ENCODE assay signal across 8 mouse cellular contexts in the genomic region with DNA sequence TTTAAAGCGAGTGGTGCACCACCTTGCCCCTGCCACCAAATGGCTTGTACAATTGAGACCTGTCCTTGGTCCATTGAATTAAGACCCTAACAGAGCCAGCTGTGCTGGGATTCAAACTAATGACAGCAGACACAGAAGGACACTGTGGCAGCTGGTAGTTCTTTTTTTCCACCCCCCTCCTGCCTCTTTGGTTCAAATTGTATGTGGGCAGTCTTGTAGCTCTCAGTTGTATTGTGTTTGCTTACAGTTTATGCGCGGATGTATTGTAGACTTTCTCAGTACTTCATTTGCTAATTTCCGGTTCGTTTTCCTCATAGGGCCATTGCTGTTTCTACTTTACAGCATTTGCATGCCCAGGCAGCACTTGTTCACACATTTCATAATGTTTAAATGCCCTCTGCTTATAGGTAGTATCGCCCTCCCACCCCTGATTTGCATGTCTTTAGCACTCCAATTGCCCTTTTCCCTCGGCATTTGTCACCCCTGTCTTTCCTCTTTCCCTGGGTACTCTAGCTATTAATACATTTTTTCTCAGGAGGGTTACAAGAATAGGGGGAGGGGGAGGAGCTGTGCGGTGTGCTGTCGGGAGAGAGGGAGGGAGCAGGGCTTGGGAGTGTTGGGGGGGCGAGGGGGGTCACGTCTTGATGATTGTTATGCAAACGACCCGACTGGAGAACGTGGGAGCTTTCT. TPM values are rescaled to one million over a fixed set of nuclear protein-coding genes. Genes with fewer than 3 reads are reported as not detected.
DNase-seq lines count a peak whose midpoint lies in the region; ATAC-seq and TF ChIP-seq lines count a peak whose summit lies in the region.

No protein-coding gene starts in this region.

- peak overlapping the region; percentile 77 for H3K4me2 ChIP-seq in embryonic facial prominence, embryonic 14.5 days (ENCODE audit: low read depth, low read length)
- peak overlapping the region; percentile 68 for H3K4me2 ChIP-seq in liver, embryonic 14.5 days (ENCODE audit: low read depth)

- H3K36me3 ChIP-seq in embryonic facial prominence, embryonic 14.5 days (ENCODE audit: control insufficient read depth, insufficient read depth, low read length), result no peaks in the 10 kb centered on the region
- H3K36me3 ChIP-seq in hindbrain, embryonic 10.5 days, result peaks cover 14% of the 10 kb centered on the region
- H3K36me3 ChIP-seq in liver, embryonic 14.5 days (replicated peaks; ENCODE audit: control insufficient read depth, insufficient read depth, low read depth), result no peaks in the 10 kb centered on the region

- no peaks in the 10 kb centered on the region for H3K27me3 ChIP-seq in embryonic facial prominence, embryonic 14.5 days (replicated peaks; ENCODE audit: control insufficient read depth, insufficient read depth, low read length)
- no peaks in the 10 kb centered on the region for H3K27me3 ChIP-seq in hindbrain, embryonic 10.5 days (ENCODE audit: insufficient read depth, poor library complexity, severe bottlenecking)
- H3K27me3 ChIP-seq in liver, embryonic 14.5 days (ENCODE audit: control insufficient read depth, insufficient read depth, low read length), result peaks cover 58% of the 10 kb centered on the region

- H3K4me3 ChIP-seq in embryonic facial prominence, embryonic 14.5 days (ENCODE audit: low read depth, low read length), result peak overlapping the region; percentile 71
- peak overlapping the region; percentile 81 for H3K4me3 ChIP-seq in hindbrain, embryonic 10.5 days
- peak overlapping the region; percentile 56 to 57; a peak in 3 of 4 replicates for H3K4me3 ChIP-seq in liver, embryonic 14.5 days (ENCODE audit: insufficient read depth in 1 of 2, low read depth in 2 of 2, low read length in 2 of 2)

- peak overlapping the region; percentile 92 for H3K27ac ChIP-seq in embryonic facial prominence, embryonic 14.5 days (replicated peaks; ENCODE audit: low read depth, low read length)
- H3K27ac ChIP-seq in hindbrain, embryonic 10.5 days, result peak overlapping the region; percentile 99
- no peak overlapping the region for H3K27ac ChIP-seq in liver, embryonic 14.5 days

- DNase-seq in A20 (ENCODE audit: low read depth, low spot score), result peak; percentile 43
- peak; percentile 59 for DNase-seq in Muller cell, postnatal 12 days (ENCODE audit: inconsistent ontology term)
- peak; percentile 61 for DNase-seq in embryonic facial prominence, embryonic 14.5 days (ENCODE audit: low spot score)
- peak; percentile 84 for DNase-seq in hindbrain, embryonic 10.5 days (ENCODE audit: low spot score)
- no peak for DNase-seq in liver, embryonic 14.5 days (ENCODE audit: low read depth in 3 of 3, low spot score in 3 of 3)
- peak; percentile 32 to 39 for DNase-seq in right cerebral cortex, postnatal 10 days (ENCODE audit: low spot score in 2 of 2)
- DNase-seq in kidney, postnatal 36 days, result no peak
- DNase-seq in thymus, postnatal 25 days, result no peak

- peak overlapping the region; percentile 85 for H3K9ac ChIP-seq in embryonic facial prominence, embryonic 14.5 days (ENCODE audit: low read depth, low read length)
- H3K9ac ChIP-seq in liver, embryonic 14.5 days (replicated peaks), result no peak overlapping the region

- H3K9me3 ChIP-seq in embryonic facial prominence, embryonic 14.5 days (ENCODE audit: control insufficient read depth, low read length), result no peaks in the 10 kb centered on the region
- H3K9me3 ChIP-seq in hindbrain, embryonic 10.5 days, result no peaks in the 10 kb centered on the region
- H3K9me3 ChIP-seq in liver, embryonic 14.5 days (ENCODE audit: control insufficient read depth, low read length), result no peaks in the 10 kb centered on the region

- TF ChIP-seq EP300 in liver, embryonic 14.5 days (IDR thresholded peaks at IDR 0.05; ENCODE audit: low read depth), result no peak

- TF ChIP-seq CTCF in liver, embryonic 14.5 days (IDR thresholded peaks at IDR 0.05; ENCODE audit: low read depth), result no peak

- peak; percentile 9; the same call in 1 of the 2 replicates for ATAC-seq in embryonic facial prominence, embryonic 14.5 days (ENCODE audit: low read depth)
- ATAC-seq in liver, embryonic 14.5 days (ENCODE audit: insufficient read depth), result no peak

- peaks cover 13% of the 10 kb centered on the region for H3K4me1 ChIP-seq in embryonic facial prominence, embryonic 14.5 days (ENCODE audit: control insufficient read depth, insufficient read depth, low read length)
- H3K4me1 ChIP-seq in hindbrain, embryonic 10.5 days (replicated peaks), result peaks cover 68% of the 10 kb centered on the region
- 0 out of 4 replicates have a peak, but pooled peaks cover 0 to 2% of the 10 kb centered on the region in 2 experiments for H3K4me1 ChIP-seq in liver, embryonic 14.5 days (replicated peaks; ENCODE audit: control insufficient read depth in 2 of 2, insufficient read depth in 2 of 2, low read length in 1 of 2)

- WGBS in embryonic facial prominence, embryonic 14.5 days, result 2% methylated on average over 14 of the region's 14 CpGs
- WGBS in hindbrain, embryonic 10.5 days, result under 1% methylated on average over 14 of the region's 14 CpGs
- WGBS in liver, embryonic 14.5 days (ENCODE audit: insufficient replicate concordance), result 5% methylated on average over 14 of the region's 14 CpGs

RNA-seq across cellular contexts. Expression of gene Cxxc4, which starts 2.5 kb away (rescaled TPM):
- 5.4 and 6.1 TPM in 2 replicates for polyA plus RNA-seq in embryonic facial prominence, embryonic 14.5 days (2014; fragmentation: Nextera tagmentation; extraction: Ambion mirVana)
- 12.6 and 20.5 TPM in 2 replicates for polyA plus RNA-seq in hindbrain, embryonic 10.5 days (2016; fragmentation: Nextera tagmentation; extraction: Ambion mirVana)
- 0.09 and 0.10 TPM in 2 replicates for polyA plus RNA-seq in liver, embryonic 14.5 days (2012; rRNA removed)
- 0.06 and 0.10 TPM in 2 replicates for polyA plus RNA-seq in liver, embryonic 14.5 days (2014; fragmentation: Nextera tagmentation; extraction: Ambion mirVana)

Comparison
In these comparisons a context has a peak if more than half of its experiments do, and no peak if none do; other contexts are left out.
1. DNase-seq: peak in A20 (single experiment), Muller cell, postnatal 12 days (single experiment), embryonic facial prominence, embryonic 14.5 days (single experiment), hindbrain, embryonic 10.5 days (single experiment) and right cerebral cortex, postnatal 10 days (2 of 2); none in liver, embryonic 14.5 days (0 of 3), kidney, postnatal 36 days (0 of 2) and thymus, postnatal 25 days (single experiment).
2. Peak in every context shown above with its lines, with median percentiles within 50 percentile points of each other: H3K4me3 ChIP-seq.